Mouse (Mus musculus): ENCODE data around the gene D130052B06Rik. TPM values are rescaled to one million over a fixed set of nuclear protein-coding genes. Genes with fewer than 3 reads are reported as not detected.

D130052B06Rik gene
- polyA plus RNA-seq, 1 experiment from 2014 or later, result not detected

Other genes starting within 250 kb of the D130052B06Rik start
- gene Ranbp17, start 85.6 kb upstream of the D130052B06Rik start, polyA plus RNA-seq (2014; fragmentation: Nextera tagmentation; extraction: Ambion mirVana), result 12.9 and 13.3 TPM in 2 replicates
- not detected in 2 replicates for gene Gabrp, start 20.3 kb upstream of the D130052B06Rik start, polyA plus RNA-seq (2014; fragmentation: Nextera tagmentation; extraction: Ambion mirVana)

All from neural tube, embryonic 14.5 days (tissue).